Mouse (Mus musculus) MEL (cell line): ENCODE results near the gene Cyp2a4.
"Not testable (repeated sequence)": the region's sequence is repeated elsewhere in the genome, so short reads cannot be mapped to it uniquely, and the experiment has no call there.

Experiments used
- CHD1 ChIP-seq: IDR thresholded peaks from 2 replicates; pipeline ENCODE4 v1.6.1; 2012; ENCODE audit warnings: low read depth, mild to moderate bottlenecking, inconsistent platforms, low read length, improper control_type of control experiment
- CTCF ChIP-seq, 3 experiments: IDR thresholded peaks in 2 of 3; conservative IDR thresholded peaks in 1 of 3; 2 replicates each; pipeline ENCODE4 v1.5.1; 2011 to 2012; ENCODE audit warnings: low read length in 3 of 3, low read depth in 2 of 3, mild to moderate bottlenecking in 2 of 3, improper control_type of control experiment in 1 of 3, inconsistent platforms in 1 of 3, mixed read lengths in 1 of 3, moderate library complexity in 1 of 3; ENCODE audit not compliant: control insufficient read depth in 1 of 3, insufficient read depth in 1 of 3, poor library complexity in 1 of 3, severe bottlenecking in 1 of 3
- HCFC1 ChIP-seq: IDR thresholded peaks from 2 replicates; pipeline ENCODE4 v1.6.1; 2012; ENCODE audit warnings: low read depth, mild to moderate bottlenecking, inconsistent platforms, low read length, improper control_type of control experiment, moderate library complexity
- MAZ ChIP-seq: IDR thresholded peaks from 2 replicates; pipeline ENCODE4 v1.6.1; 2012; ENCODE audit warnings: low read depth, mild to moderate bottlenecking, inconsistent platforms, low read length, improper control_type of control experiment
- MEF2A ChIP-seq: IDR thresholded peaks from 2 replicates; pipeline ENCODE4 v1.6.1; 2014; ENCODE audit warnings: low read depth, mild to moderate bottlenecking, inconsistent platforms, low read length, improper control_type of control experiment; ENCODE audit not compliant: poor library complexity, insufficient replicate concordance, severe bottlenecking; ENCODE audit errors: extremely low read depth
- NELFE ChIP-seq: IDR thresholded peaks from 2 replicates; pipeline ENCODE4 v1.6.1; 2011; ENCODE audit warnings: low read depth, low read length, improper control_type of control experiment
- POLR2A ChIP-seq, 2 experiments: IDR thresholded peaks; 2 replicates each; pipeline ENCODE4 v1.6.1; 2011 to 2012; ENCODE audit warnings: low read length in 2 of 2, mild to moderate bottlenecking in 2 of 2, control low read depth in 1 of 2, improper control_type of control experiment in 1 of 2, low read depth in 1 of 2, moderate library complexity in 1 of 2; ENCODE audit not compliant: control insufficient read depth in 1 of 2, insufficient read depth in 1 of 2, poor library complexity in 1 of 2
- POLR2AphosphoS5 ChIP-seq: IDR thresholded peaks from 2 replicates; pipeline ENCODE4 v1.6.1; 2012; ENCODE audit warnings: low read depth, borderline replicate concordance, mild to moderate bottlenecking, inconsistent platforms, low read length, moderate library complexity, mixed read lengths
- TBP ChIP-seq: IDR thresholded peaks from 2 replicates; pipeline ENCODE4 v1.8.0; 2011; ENCODE audit warnings: low read depth, low read length, improper control_type of control experiment
- USF1 ChIP-seq: IDR thresholded peaks from 2 replicates; pipeline ENCODE4 v1.6.1; 2014; ENCODE audit warnings: low read depth, mild to moderate bottlenecking, inconsistent platforms, low read length, improper control_type of control experiment, moderate library complexity
- ZC3H11A ChIP-seq: IDR thresholded peaks from 2 replicates; pipeline ENCODE4 v1.6.1; 2012; ENCODE audit warnings: low read depth, mild to moderate bottlenecking, inconsistent platforms, low read length, improper control_type of control experiment

DNA sequence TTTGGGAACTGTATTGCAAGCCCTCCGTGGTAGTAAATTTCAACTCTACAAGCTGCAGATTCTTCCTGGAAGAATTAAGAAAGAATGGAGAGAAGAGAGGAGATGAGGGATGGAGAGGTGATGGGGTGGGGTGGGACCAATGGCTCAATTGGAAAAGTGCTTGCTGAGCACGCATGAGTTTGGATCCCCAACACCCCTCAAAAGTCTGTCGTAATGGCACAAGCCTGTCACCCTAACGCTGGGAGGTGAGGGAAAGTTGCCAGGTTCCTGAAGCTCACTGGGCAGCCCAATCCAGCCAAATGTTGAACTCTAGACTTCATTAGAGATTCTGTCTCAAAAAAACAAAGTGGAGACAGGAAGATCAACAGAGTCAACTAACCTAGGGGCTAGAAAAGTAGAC, 8.8 kb downstream of the Cyp2a4 start:
- not testable (repeated sequence) for TF ChIP-seq POLR2AphosphoS5; NELFE; CHD1; USF1; POLR2A (IDR thresholded peaks at IDR 0.05; ENCODE audit: control insufficient read depth in 1 of 2, insufficient read depth in 1 of 2, low read depth in 1 of 2, low read length in 2 of 2, poor library complexity in 1 of 2); CTCF (IDR thresholded peaks at IDR 0.05 in 2 of 3, conservative IDR thresholded peaks at IDR 0.05 in 1 of 3; ENCODE audit: control insufficient read depth in 1 of 3, insufficient read depth in 1 of 3, low read depth in 2 of 3, low read length in 3 of 3, poor library complexity in 1 of 3, severe bottlenecking in 1 of 3); HCFC1; MEF2A; ZC3H11A; TBP; MAZ
